Mouse (Mus musculus): ENCODE results near the gene Zfp697.
"Not testable (repeated sequence)": the region's sequence is repeated elsewhere in the genome, so short reads cannot be mapped to it uniquely, and the experiment has no call there.

Gene Zfp697

DNA sequence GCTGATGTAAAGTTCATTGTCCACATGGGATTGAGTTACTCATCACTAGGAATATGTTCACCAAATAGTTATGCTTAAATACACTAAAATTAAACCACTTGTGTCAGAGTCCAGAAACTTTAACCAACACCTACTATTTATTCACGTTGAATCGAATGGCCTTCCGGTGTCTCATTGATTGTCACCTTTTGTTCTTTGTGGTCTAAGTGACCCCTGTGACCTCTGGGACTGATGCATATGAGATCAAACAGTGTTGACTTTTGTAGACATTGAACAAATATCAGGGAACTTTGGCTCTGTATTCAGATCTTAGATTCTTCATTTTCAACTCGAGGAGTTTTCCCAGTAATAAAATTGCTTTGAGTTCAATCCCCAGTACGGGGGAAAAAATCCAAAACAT, 125.0 kb downstream of the Zfp697 start:
- not testable (repeated sequence) for DNase-seq (ENCODE audit: extremely low spot score)

DNA sequence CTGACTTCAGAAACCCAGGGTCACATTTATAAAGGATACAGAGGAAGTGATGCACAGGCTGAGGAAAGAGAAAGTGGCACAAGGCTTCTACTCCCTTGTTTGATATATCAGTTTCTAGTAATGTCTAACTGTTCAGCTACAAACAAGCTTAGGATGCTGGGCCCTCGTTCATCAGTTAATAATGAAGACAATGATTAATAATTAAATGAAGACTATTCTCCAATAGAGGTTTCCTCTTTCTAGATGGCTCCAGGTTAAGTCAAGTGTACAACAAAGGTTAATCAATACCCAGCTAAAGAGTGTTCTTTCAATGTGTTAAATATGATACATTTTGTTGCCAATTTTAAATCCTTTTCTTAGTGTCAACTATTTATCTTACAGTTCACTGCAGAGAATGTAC, 128.2 kb downstream of the Zfp697 start, which contains the start of gene Hsd3b4:
TSS of gene Hsd3b4 (minus strand) at position 101 of the 400 bp plus-strand sequence.
- not testable (repeated sequence) for DNase-seq (ENCODE audit: extremely low spot score)

DNA sequence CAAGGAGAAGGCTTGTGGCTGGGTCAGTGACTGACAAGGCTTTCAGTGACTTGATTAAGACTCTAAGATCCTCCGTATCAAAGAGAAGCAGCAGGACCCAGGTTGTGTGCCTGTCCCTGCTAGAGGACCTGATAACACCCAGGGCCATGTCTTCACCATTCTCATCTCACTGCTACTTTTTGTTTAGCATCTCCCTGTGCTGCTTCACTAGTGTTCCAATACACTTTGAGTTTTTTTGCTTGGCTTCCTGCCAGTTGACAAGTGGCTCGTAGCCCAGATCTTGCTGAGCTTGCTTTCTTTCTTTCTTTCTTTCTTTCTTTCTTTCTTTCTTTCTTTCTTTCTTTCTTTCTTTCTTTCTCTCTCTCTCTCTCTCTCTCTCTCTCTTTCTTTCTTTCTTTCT, 140.5 kb downstream of the Zfp697 start:
- not testable (repeated sequence) for DNase-seq (ENCODE audit: extremely low spot score)

DNA sequence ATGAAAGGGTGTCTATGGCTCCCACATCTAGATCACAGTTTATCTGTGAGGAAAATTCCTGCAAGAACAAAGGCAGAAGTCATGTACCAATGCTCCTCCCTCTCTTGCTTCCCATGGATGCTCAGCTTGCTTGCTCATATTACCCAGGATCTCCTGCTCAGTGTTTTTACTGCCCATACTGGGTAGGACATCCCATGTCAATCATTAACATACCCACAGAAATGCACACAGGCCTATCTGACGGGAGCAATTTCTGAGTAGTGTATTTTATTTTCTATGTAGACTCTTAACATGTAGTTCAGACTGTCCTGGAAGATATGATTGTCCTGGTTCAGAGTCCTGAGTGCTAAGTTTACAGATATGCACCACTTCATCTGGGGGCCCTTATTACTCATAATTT, 142.3 kb downstream of the Zfp697 start:
- not testable (repeated sequence) for DNase-seq (ENCODE audit: extremely low spot score)

DNA sequence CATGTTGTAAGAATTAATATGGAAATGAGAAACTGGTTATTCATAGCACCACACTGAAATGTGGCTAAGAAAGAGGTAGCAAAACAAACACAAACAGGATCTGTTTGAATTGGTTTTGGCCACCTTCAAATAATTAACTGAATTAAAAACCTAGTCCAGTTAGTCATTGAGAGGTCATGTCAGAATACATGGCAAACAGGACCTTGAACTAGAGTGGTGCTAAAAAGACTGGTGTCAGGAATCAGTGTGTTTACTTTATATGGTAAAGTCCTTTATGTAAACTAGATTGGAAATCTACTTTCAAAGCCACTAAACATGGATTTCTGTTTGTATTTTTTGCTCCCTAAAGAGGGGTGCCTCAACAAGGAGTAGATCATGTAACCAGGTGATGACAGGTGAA, 142.7 kb downstream of the Zfp697 start:
- not testable (repeated sequence) for DNase-seq (ENCODE audit: extremely low spot score)

DNA sequence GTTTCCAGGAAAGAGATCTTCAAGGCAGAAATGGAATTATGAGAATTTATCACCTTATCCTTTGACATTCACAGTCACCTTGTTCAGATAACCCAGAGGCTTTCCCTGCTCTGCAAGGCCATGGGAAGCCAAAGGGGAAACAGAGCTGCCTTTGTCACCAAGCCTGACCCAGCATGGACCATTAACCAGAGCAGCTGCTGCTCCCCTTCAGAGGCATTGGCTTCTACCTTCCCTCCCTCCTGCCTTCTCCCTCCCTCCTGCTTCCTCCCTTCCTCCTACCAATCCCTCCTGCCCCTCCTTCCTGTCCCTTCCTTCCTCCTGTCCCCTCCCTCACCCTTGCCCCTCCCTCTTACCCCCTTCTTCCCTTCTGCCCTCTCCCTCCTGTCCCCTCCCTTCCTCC, 165.4 kb downstream of the Zfp697 start:
- DNase-seq (ENCODE audit: extremely low spot score) = not testable (repeated sequence)

DNA sequence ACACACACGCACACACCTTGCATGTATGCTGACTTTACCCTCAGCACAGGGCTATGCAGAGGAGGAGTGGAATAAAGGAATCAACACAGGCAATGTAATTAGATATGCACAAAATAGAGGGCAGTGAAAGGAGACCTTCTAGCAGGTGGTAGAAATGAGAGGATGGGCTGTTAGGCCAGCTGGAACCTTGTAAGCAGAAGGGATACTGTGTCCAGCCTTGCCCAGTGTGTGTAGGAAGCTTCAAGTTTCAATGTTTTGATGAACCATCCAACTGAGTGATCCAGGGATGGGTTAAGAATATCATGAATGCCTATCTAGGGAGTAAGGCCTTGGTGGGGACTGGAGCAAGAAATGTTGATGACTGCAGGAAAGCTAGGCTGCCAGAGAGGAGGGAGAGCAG, 166.2 kb downstream of the Zfp697 start:
- DNase-seq (ENCODE audit: extremely low spot score) = not testable (repeated sequence)

DNA sequence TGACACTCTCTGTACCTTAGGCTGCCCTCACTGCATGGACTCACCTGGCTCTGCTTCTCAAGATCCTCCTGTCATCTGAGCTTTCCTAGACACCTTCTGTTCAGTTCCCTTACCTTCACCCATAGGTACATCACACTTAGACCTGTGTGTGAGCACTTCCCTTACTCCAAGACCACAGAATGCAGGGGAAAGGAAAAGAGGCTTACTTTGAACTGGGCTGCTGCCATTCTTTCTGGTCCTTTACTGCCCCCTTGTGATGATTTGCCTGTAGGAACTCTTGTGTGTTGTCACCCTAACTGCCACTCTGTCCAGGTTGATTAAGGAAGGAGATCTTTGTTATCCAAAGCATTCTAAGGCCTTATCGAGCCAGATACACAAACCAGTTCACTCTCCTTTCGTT, 168.0 kb downstream of the Zfp697 start:
- not testable (repeated sequence) for DNase-seq (ENCODE audit: extremely low spot score)

DNA sequence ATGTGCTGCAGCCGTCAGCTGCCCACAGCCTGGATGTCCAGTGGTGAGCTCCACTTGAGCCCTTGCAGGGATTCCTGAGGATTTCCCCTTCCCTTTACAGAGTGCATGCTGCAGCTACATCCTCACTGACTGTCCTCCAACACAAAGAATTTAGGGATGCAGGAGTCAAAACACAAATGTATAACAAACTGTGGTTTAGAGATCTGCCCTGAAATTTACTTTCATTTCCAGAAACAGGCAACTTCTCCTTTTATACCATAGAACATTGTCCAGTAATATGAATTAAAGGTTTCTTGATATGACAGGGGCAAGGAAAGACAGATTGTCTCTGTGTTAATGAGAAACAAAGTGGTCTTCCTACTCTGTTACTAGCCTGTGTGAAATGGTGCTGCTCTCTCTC, 168.6 kb downstream of the Zfp697 start:
- not testable (repeated sequence) for DNase-seq (ENCODE audit: extremely low spot score)

DNA sequence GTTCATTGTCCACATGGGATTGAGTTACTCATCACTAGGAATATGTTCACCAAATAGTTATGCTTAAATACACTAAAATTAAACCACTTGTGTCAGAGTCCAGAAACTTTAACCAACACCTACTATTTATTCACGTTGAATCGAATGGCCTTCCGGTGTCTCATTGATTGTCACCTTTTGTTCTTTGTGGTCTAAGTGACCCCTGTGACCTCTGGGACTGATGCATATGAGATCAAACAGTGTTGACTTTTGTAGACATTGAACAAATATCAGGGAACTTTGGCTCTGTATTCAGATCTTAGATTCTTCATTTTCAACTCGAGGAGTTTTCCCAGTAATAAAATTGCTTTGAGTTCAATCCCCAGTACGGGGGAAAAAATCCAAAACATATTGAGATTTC, 178.4 kb downstream of the Zfp697 start:
- DNase-seq (ENCODE audit: extremely low spot score) = not testable (repeated sequence)

DNA sequence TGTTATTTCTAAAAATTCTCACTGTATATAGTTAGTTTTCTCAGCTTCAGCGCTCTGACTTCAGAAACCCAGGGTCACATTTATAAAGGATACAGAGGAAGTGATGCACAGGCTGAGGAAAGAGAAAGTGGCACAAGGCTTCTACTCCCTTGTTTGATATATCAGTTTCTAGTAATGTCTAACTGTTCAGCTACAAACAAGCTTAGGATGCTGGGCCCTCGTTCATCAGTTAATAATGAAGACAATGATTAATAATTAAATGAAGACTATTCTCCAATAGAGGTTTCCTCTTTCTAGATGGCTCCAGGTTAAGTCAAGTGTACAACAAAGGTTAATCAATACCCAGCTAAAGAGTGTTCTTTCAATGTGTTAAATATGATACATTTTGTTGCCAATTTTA, 181.6 kb downstream of the Zfp697 start:
- not testable (repeated sequence) for DNase-seq (ENCODE audit: extremely low spot score)

DNA sequence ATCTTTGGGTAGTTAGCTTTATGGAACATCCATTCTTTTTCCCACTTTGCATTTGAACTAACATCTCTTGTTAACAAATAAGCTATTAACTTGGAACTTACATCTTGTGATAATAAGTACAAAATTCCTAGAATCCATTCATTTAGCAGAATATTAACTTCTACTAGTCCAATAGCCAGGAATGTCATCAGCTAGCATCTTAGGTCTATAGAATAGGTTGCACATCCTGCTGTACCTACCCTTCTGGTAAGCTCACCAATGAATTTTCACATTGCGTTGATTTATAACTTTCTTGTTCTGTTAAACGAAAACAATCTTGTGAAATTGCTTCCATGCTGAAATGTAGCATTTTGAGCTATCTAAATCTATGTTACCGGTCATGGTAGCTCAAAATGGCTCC, 182.6 kb downstream of the Zfp697 start:
- not testable (repeated sequence) for DNase-seq (ENCODE audit: extremely low spot score)

DNA sequence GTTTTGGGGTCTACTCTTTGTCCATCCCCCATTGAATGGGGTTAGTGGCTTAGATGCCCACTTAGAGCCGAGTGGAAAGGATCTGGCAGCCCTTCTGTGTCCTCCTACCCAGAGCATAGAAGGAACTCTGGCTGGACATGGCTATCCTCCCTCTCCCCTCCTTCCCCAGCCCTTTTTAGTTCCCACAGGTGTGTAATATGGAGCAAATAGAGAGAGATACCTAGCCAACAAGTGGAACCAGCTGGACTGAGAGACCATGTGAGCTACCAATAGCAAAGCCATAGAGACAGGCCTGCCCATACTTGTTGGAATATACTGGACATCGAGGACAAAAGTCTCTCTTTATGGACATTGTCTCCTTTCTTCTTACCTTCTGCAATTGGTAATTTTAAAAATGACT, 185.5 kb downstream of the Zfp697 start:
- not testable (repeated sequence) for DNase-seq (ENCODE audit: extremely low spot score)

DNA sequence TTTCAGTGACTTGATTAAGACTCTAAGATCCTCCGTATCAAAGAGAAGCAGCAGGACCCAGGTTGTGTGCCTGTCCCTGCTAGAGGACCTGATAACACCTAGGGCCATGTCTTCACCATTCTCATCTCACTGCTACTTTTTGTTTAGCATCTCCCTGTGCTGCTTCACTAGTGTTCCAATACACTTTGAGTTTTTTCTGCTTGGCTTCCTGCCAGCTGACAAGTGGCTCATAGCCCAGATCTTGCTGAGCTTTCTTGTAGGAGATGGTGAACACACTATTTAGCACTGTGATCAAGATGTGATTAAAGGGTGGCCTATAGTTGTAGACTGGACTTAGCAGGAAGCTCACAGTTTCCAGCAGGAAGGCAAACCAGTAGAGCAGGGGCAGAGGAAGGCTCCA, 198.8 kb downstream of the Zfp697 start:
- DNase-seq (ENCODE audit: extremely low spot score) = not testable (repeated sequence)

DNA sequence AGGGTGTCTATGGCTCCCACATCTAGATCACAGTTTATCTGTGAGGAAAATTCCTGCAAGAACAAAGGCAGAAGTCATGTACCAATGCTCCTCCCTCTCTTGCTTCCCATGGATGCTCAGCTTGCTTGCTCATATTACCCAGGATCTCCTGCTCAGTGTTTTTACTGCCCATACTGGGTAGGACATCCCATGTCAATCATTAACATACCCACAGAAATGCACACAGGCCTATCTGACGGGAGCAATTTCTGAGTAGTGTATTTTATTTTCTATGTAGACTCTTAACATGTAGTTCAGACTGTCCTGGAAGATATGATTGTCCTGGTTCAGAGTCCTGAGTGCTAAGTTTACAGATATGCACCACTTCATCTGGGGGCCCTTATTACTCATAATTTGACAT, 199.9 kb downstream of the Zfp697 start:
- DNase-seq (ENCODE audit: extremely low spot score) = not testable (repeated sequence)

DNA sequence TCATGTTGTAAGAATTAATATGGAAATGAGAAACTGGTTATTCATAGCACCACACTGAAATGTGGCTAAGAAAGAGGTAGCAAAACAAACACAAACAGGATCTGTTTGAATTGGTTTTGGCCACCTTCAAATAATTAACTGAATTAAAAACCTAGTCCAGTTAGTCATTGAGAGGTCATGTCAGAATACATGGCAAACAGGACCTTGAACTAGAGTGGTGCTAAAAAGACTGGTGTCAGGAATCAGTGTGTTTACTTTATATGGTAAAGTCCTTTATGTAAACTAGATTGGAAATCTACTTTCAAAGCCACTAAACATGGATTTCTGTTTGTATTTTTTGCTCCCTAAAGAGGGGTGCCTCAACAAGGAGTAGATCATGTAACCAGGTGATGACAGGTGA, 200.4 kb downstream of the Zfp697 start:
- not testable (repeated sequence) for DNase-seq (ENCODE audit: extremely low spot score)

DNA sequence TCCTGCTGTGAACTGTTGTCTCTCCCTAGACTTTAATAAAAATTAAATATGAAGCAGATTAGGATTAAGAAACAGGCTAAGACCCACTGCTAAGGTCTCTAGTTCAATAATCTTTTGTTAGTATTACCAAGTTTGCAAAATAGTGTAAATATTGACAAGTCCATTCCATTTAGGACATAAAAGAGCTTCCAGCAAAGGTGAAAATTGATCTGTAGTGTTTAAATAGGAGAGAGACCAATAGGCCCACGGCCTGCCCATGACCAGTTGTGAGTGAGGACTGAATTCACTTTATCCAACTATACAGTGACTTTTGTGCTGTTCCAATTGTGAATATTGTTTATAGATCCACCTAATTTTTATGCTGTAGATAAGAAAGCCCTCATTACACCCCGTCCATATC, 205.5 kb downstream of the Zfp697 start:
- no peak for DNase-seq (ENCODE audit: extremely low spot score)

DNA sequence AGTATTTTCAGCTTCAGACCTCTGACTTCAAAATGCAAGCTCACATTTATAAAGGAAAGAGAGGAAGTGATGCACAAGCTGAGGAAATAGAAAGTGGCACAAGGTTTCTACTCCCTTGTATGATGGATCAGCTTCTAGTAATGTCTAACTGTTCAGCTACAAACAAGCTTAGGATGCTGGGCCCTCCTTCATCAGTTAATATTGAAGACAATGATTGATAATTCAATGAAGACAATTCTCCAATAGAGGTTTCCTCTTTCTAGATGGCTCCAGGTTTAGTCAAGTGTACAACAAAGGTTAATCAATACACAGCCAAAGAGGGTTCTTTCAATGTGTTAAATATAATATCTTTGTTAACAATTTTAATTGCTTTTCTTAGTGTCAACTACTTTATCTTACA, 206.4 kb downstream of the Zfp697 start, which contains the start of gene Gm10681:
TSS of gene Gm10681 (minus strand) at position 101 of the 400 bp plus-strand sequence.
- no peak for DNase-seq (ENCODE audit: extremely low spot score)

DNA sequence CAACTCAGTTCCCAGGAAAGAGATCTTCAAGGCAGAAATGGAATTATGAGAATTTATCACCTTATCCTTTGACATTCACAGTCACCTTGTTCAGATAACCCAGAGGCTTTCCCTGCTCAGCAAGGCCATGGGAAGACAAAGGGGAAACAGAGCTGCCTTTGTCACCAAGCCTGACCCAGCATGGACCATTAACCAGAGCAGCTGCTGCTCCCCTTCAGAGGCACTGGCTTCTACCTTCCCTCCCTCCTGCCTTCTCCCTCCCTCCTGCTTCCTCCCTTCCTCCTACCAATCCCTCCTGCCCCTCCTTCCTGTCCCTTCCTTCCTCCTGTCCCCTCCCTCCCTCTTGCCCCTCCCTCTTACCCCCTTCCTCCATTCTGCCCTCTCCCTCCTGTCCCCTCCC, 231.3 kb downstream of the Zfp697 start:
- DNase-seq (ENCODE audit: extremely low spot score) = not testable (repeated sequence)

DNA sequence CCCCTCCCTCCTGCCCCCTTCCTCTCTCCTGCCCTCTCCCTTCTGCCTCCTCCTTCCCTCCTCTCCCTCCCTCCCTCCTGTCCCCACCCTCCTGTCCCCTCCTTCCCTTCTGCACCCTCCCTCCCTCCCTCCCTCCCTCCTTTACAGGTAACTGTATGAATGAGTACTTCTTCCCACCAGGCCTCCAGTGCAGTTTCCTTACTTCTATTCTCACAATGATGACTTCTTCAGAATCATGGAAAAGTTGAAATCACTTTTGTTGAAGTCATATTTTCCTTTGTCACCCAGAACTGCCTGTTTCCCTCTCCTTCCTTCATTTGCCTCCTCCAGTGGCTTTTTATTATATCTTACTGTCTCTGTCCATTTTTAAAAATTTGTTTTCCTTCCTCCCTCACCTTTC, 231.7 kb downstream of the Zfp697 start:
- DNase-seq (ENCODE audit: extremely low spot score) = no peak

DNA sequence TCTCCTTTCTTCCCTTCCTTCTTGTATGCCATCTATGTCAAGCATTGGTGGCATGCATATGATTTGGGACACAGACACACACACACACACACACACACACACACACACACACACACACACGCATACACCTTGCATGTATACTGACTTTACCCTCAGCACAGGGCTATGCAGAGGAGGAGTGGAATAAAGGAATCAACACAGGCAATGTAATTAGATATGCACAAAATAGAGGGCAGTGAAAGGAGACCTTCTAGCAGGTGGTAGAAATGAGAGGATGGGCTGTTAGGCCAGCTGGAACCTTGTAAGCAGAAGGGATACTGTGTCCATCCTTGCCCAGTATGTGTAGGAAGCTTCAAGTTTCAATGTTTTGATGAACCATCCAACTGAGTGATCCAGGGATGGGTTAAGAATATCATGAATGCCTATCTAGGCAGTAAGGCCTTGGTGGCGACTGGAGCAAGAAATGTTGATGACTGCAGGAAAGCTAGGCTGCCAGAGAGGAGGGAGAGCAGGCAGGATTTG, 232.2 kb downstream of the Zfp697 start:
- DNase-seq (ENCODE audit: extremely low spot score) = not testable (repeated sequence)

DNA sequence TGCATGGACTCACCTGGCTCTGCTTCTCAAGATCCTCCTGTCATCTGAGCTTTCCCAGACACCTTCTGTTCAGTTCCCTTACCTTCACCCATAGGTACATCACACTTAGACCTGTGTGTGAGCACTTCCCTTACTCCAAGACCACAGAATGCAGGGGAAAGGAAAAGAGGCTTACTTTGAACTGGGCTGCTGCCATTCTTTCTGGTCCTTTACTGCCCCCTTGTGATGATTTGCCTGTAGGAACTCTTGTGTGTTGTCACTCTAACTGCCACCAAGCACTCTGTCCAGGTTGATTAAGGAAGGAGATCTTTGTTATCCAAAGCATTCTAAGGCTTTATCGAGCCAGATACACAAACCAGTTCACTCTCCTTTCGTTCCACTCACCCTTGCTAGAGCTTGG, 234.0 kb downstream of the Zfp697 start:
- not testable (repeated sequence) for DNase-seq (ENCODE audit: extremely low spot score)

DNA sequence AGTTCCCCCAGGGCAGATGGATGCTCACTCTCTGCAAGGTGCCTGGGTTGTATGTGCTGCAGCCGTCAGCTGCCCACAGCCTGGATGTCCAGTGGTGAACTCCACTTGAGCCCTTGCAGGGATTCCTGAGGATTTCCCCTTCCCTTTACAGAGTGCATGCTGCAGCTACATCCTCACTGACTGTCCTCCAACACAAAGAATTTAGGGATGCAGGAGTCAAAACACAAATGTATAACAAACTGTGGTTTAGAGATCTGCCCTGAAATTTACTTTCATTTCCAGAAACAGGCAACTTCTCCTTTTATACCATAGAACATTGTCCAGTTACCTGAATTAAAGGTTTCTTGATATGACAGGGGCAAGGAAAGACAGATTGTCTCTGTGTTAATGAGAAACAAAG, 234.5 kb downstream of the Zfp697 start:
- not testable (repeated sequence) for DNase-seq (ENCODE audit: extremely low spot score)

DNA sequence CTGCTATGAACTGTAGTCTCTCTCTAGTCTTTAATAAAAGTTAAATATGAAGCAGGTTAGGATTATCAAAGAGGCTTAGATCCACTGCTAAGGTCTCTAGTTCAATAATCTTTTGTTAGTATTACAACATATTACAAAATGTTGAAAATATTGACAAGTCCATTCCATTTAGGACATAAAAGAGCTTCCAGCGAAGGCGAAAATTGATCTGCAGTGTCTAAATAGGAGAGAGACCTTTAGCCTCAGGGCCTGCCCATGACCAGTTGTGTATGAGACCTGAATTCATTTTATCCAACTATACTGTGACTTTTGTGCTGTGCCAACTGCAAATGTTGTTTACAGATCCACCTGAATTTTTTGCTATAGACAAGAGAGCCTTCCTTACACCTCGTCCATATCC, 247.4 kb downstream of the Zfp697 start:
- no peak for DNase-seq (ENCODE audit: extremely low spot score)
